Mouse (Mus musculus) neural tube, embryonic 15.5 days (tissue): Measurements from ENCODE around the gene Acta2. TPM values are rescaled to one million over a fixed set of nuclear protein-coding genes. Genes with fewer than 3 reads are reported as not detected.
A peak's percentile ranks its signal among the peaks of the same experiment; 100 is the strongest.

ENCODE experiments used
- ATAC-seq: fragments of 200-750 bp; cut with Nextera tagmentation; 2 replicates; pipeline ENCODE4 v1.8.0; 2017; ENCODE audit warnings: mild to moderate bottlenecking, moderate TSS enrichment, moderate library complexity; ENCODE audit not compliant: low FRiP score
- H3K27ac ChIP-seq: fragments of 300-500 bp; sonication (generic); replicated peaks from 2 replicates; pipeline ENCODE4 v1.5.1; 2015; ENCODE audit warnings: mild to moderate bottlenecking, inconsistent platforms
- H3K27me3 ChIP-seq: fragments of 300-500 bp; sonication (generic); replicated peaks from 2 replicates; pipeline ENCODE4 v1.6.1; 2015; ENCODE audit warnings: inconsistent platforms
- H3K36me3 ChIP-seq: fragments of 300-500 bp; sonication (generic); 2 replicates; pipeline ENCODE4 v1.6.1; 2015; ENCODE audit warnings: inconsistent platforms
- H3K4me1 ChIP-seq: fragments of 300-500 bp; sonication (generic); 2 replicates; pipeline ENCODE4 v1.6.1; 2015; ENCODE audit warnings: inconsistent platforms
- H3K4me2 ChIP-seq: fragments of 300-500 bp; sonication (generic); 2 replicates; pipeline ENCODE4 v1.6.1; 2015; ENCODE audit warnings: inconsistent platforms, mild to moderate bottlenecking, moderate library complexity
- H3K4me3 ChIP-seq: fragments of 300-500 bp; sonication (generic); replicated peaks from 2 replicates; pipeline ENCODE4 v1.5.1; 2015; ENCODE audit warnings: mild to moderate bottlenecking, inconsistent platforms
- H3K9ac ChIP-seq: fragments of 300-500 bp; sonication (generic); replicated peaks from 2 replicates; pipeline ENCODE4 v1.6.1; 2015; ENCODE audit warnings: mild to moderate bottlenecking, inconsistent platforms
- H3K9me3 ChIP-seq: fragments of 300-500 bp; sonication (generic); replicated peaks from 2 replicates; pipeline ENCODE4 v1.6.1; 2016; ENCODE audit warnings: inconsistent platforms
- WGBS: fragments of 180-500 bp; shearing (Covaris S2); methylation state at CpG from one replicate; pipeline ENCODE4 v1.1.7; 2015; ENCODE audit warnings: mixed read lengths; 5-methylcytosine and 5-hydroxymethylcytosine counted together
- polyA plus RNA-seq: library from polyadenylated mRNA; unstranded; fragments of >200 nt; fragmentation: Nextera tagmentation; extraction: Ambion mirVana; gene quantifications from 2 replicates; pipeline ENCODE4 v1.2.1, GENCODE M21; 2015

Acta2 gene
- polyA plus RNA-seq, result 21.1 and 200 TPM in 2 replicates

GRCm38 (mm10) chr19:34254880-34255681, at the start of gene Acta2:
TSS of gene Acta2 (minus strand) at chr19:34255590.
- H3K27me3 ChIP-seq, result no peaks in the 10 kb centered on the region
- no peak within 1 kb of the TSS for H3K27ac ChIP-seq
- H3K9ac ChIP-seq, result no peak within 1 kb of the TSS
- H3K4me2 ChIP-seq, result no peak within 1 kb of the TSS
- ATAC-seq, result no peak
- H3K36me3 ChIP-seq, result no peaks in the 10 kb centered on the region
- H3K9me3 ChIP-seq, result no peaks in the 10 kb centered on the region
- H3K4me3 ChIP-seq, result no peak within 1 kb of the TSS
- WGBS, result 44% methylated on average over 16 of the region's 16 CpGs
- no peaks in the 10 kb centered on the region for H3K4me1 ChIP-seq

- Histone ChIP-seq H3K9ac (no peak overlapping the region), H3K27me3 (no peaks in the 10 kb centered on the region), H3K4me3 (no peak overlapping the region), H3K4me2 (no peak overlapping the region), H3K27ac (no peak overlapping the region), H3K4me1 (no peaks in the 10 kb centered on the region), H3K9me3 (no peaks in the 10 kb centered on the region), H3K36me3 (no peaks in the 10 kb centered on the region)
- no peak for ATAC-seq
These were observed 49.5 kb upstream of the Acta2 start for GRCm38 (mm10) chr19:34304917-34305316.

GRCm38 (mm10) chr19:34300430-34300829, 45.0 kb upstream of the Acta2 start:
- Histone ChIP-seq H3K36me3 (no peaks in the 10 kb centered on the region), H3K9me3 (no peaks in the 10 kb centered on the region), H3K9ac (no peak overlapping the region), H3K4me2 (no peak overlapping the region), H3K27ac (no peak overlapping the region), H3K4me3 (no peak overlapping the region), H3K4me1 (no peaks in the 10 kb centered on the region), H3K27me3 (no peaks in the 10 kb centered on the region)
- WGBS, result 79% methylated on average over 2 of the region's 2 CpGs
- ATAC-seq, result no peak

GRCm38 (mm10) chr19:34299229-34299628, 43.8 kb upstream of the Acta2 start:
- H3K27me3 ChIP-seq, result no peaks in the 10 kb centered on the region
- no peak overlapping the region for H3K9ac ChIP-seq
- no peaks in the 10 kb centered on the region for H3K4me1 ChIP-seq
- H3K4me2 ChIP-seq, result no peak overlapping the region
- H3K9me3 ChIP-seq, result no peaks in the 10 kb centered on the region
- no peak for ATAC-seq
- no peaks in the 10 kb centered on the region for H3K36me3 ChIP-seq
- H3K27ac ChIP-seq, result no peak overlapping the region
- H3K4me3 ChIP-seq, result no peak overlapping the region
- WGBS, result 75% methylated on average over 4 of the region's 4 CpGs

GRCm38 (mm10) chr19:34298531-34298930, 43.1 kb upstream of the Acta2 start:
- Histone ChIP-seq H3K36me3 (no peaks in the 10 kb centered on the region), H3K27ac (no peak overlapping the region), H3K4me2 (no peak overlapping the region), H3K9me3 (no peaks in the 10 kb centered on the region), H3K9ac (no peak overlapping the region), H3K27me3 (no peaks in the 10 kb centered on the region), H3K4me1 (no peaks in the 10 kb centered on the region), H3K4me3 (no peak overlapping the region)
- no peak for ATAC-seq
- WGBS, result 84% methylated on average over 1 of the region's 1 CpGs

- WGBS, result 77% methylated on average over 6 of the region's 6 CpGs
- Histone ChIP-seq H3K4me1 (peaks cover 6% of the 10 kb centered on the region; the same call in 1 of the 2 replicates), H3K9ac (no peak overlapping the region), H3K4me2 (no peak overlapping the region), H3K9me3 (no peaks in the 10 kb centered on the region), H3K27ac (no peak overlapping the region), H3K4me3 (no peak overlapping the region), H3K36me3 (no peaks in the 10 kb centered on the region), H3K27me3 (peaks cover 3% of the 10 kb centered on the region; the same call in 1 of the 2 replicates)
- no peak for ATAC-seq
These were observed 40.1 kb upstream of the Acta2 start for GRCm38 (mm10) chr19:34295442-34295841.

- no peak overlapping the region for H3K9ac ChIP-seq
- no peaks in the 10 kb centered on the region for H3K36me3 ChIP-seq
- no peak for ATAC-seq
- peaks cover 13% of the 10 kb centered on the region; the same call in 1 of the 2 replicates for H3K4me1 ChIP-seq
- H3K4me2 ChIP-seq, result no peak overlapping the region
- 79% methylated on average over 3 of the region's 3 CpGs for WGBS
- no peaks in the 10 kb centered on the region for H3K9me3 ChIP-seq
- peaks cover 3% of the 10 kb centered on the region; the same call in 1 of the 2 replicates for H3K27me3 ChIP-seq
- no peak overlapping the region for H3K4me3 ChIP-seq
- H3K27ac ChIP-seq, result no peak overlapping the region
These were observed 38.1 kb upstream of the Acta2 start for GRCm38 (mm10) chr19:34293376-34293947.

GRCm38 (mm10) chr19:34292701-34293100, 37.3 kb upstream of the Acta2 start:
- WGBS, result 84% methylated on average over 2 of the region's 2 CpGs
- H3K4me3 ChIP-seq, result no peak overlapping the region
- H3K27me3 ChIP-seq, result peaks cover 3% of the 10 kb centered on the region; the same call in 1 of the 2 replicates
- H3K4me1 ChIP-seq, result peaks cover 13% of the 10 kb centered on the region; the same call in 1 of the 2 replicates
- ATAC-seq, result no peak
- H3K9me3 ChIP-seq, result no peaks in the 10 kb centered on the region
- no peak overlapping the region for H3K4me2 ChIP-seq
- H3K9ac ChIP-seq, result no peak overlapping the region
- H3K36me3 ChIP-seq, result no peaks in the 10 kb centered on the region
- no peak overlapping the region for H3K27ac ChIP-seq

- Histone ChIP-seq H3K9ac (no peak overlapping the region), H3K9me3 (no peaks in the 10 kb centered on the region), H3K4me1 (peaks cover 13% of the 10 kb centered on the region; the same call in 1 of the 2 replicates), H3K27me3 (peaks cover 3% of the 10 kb centered on the region; the same call in 1 of the 2 replicates), H3K36me3 (no peaks in the 10 kb centered on the region), H3K27ac (no peak overlapping the region), H3K4me2 (no peak overlapping the region), H3K4me3 (no peak overlapping the region)
- ATAC-seq, result no peak
- 81% methylated on average over 5 of the region's 5 CpGs for WGBS
These were observed 36.6 kb upstream of the Acta2 start for GRCm38 (mm10) chr19:34291956-34292355.

GRCm38 (mm10) chr19:34291379-34291778, 36.0 kb upstream of the Acta2 start:
- Histone ChIP-seq H3K4me3 (no peak overlapping the region), H3K9me3 (no peaks in the 10 kb centered on the region), H3K27ac (no peak overlapping the region), H3K4me2 (peak overlapping the region; percentile 88), H3K36me3 (no peaks in the 10 kb centered on the region), H3K9ac (no peak overlapping the region), H3K27me3 (peaks cover 3% of the 10 kb centered on the region; the same call in 1 of the 2 replicates), H3K4me1 (peaks cover 13% of the 10 kb centered on the region; the same call in 1 of the 2 replicates)
- ATAC-seq, result no peak
- 70% methylated on average over 8 of the region's 8 CpGs for WGBS

- no peak overlapping the region for H3K27ac ChIP-seq
These were observed 35.5 kb upstream of the Acta2 start for GRCm38 (mm10) chr19:34290872-34291341.

More at GRCm38 (mm10) chr19:34290872-34291341, 35.5 kb upstream of the Acta2 start:
- peak overlapping the region; percentile 88 for H3K4me2 ChIP-seq
- H3K9ac ChIP-seq, result peak overlapping the region; percentile 47; the same call in 1 of the 2 replicates
- 14% methylated on average over 15 of the region's 15 CpGs for WGBS
- peaks cover 13% of the 10 kb centered on the region; the same call in 1 of the 2 replicates for H3K4me1 ChIP-seq
- H3K36me3 ChIP-seq, result no peaks in the 10 kb centered on the region
- peaks cover 3% of the 10 kb centered on the region; the same call in 1 of the 2 replicates for H3K27me3 ChIP-seq
- ATAC-seq, result peak; percentile 61; the same call in 1 of the 2 replicates
- H3K9me3 ChIP-seq, result no peaks in the 10 kb centered on the region
- peak overlapping the region; percentile 37 for H3K4me3 ChIP-seq
